Mouse (Mus musculus) erythroblast, embryonic 14.5 days (primary cell): Measurements from ENCODE around the gene Pusl1. TPM values are rescaled to one million over a fixed set of nuclear protein-coding genes. Genes with fewer than 3 reads are reported as not detected.

Experiments used
- H3K27me3 ChIP-seq: 2 replicates; pipeline ENCODE4 v1.6.1; 2012; ENCODE audit warnings: inconsistent platforms; ENCODE audit not compliant: control insufficient read depth
- H3K36me3 ChIP-seq: 2 replicates; pipeline ENCODE4 v1.6.1; 2012; ENCODE audit warnings: mild to moderate bottlenecking, inconsistent platforms; ENCODE audit not compliant: control insufficient read depth
- H3K4me1 ChIP-seq: 2 replicates; pipeline ENCODE4 v1.6.1; 2012; ENCODE audit warnings: inconsistent platforms; ENCODE audit not compliant: control insufficient read depth
- H3K4me3 ChIP-seq: replicated peaks from 2 replicates; pipeline ENCODE3; 2012; ENCODE audit warnings: moderate library complexity, mild to moderate bottlenecking, inconsistent platforms
- H3K9me3 ChIP-seq: 2 replicates; pipeline ENCODE4 v1.6.1; 2012; ENCODE audit warnings: low read length, inconsistent platforms, mixed read lengths; ENCODE audit not compliant: control insufficient read depth
- GATA1 ChIP-seq: IDR thresholded peaks from 2 replicates; pipeline ENCODE4 v1.6.1; 2012; ENCODE audit warnings: low read length, inconsistent platforms, mixed read lengths
- TAL1 ChIP-seq: IDR thresholded peaks from 3 replicates; pipeline ENCODE4 v1.6.1; 2012; ENCODE audit warnings: low read length, inconsistent platforms, mixed read lengths
- polyA plus RNA-seq: library from polyadenylated mRNA; stranded (reverse); fragments of >175 nt; gene quantifications from 2 replicates; pipeline ENCODE4 v1.2.3, GENCODE M21; 2012

Gene Pusl1
- polyA plus RNA-seq, 1 experiment: 2.1 TPM

GRCm38 (mm10) chr4:155851368-155851767 is 40.2 kb downstream of the Pusl1 start:
- peaks cover 77% of the 10 kb centered on the region for H3K4me1 ChIP-seq
- no peak overlapping the region for H3K4me3 ChIP-seq
- H3K27me3 ChIP-seq: no peaks in the 10 kb centered on the region
- H3K9me3 ChIP-seq: no peaks in the 10 kb centered on the region
- TF ChIP-seq GATA1: no peak
- no peak for TF ChIP-seq TAL1
- H3K36me3 ChIP-seq: peaks cover 64% of the 10 kb centered on the region

GRCm38 (mm10) chr4:155849792-155850451 is 41.7 kb downstream of the Pusl1 start:
- peaks cover 64% of the 10 kb centered on the region for H3K4me1 ChIP-seq
- H3K27me3 ChIP-seq: peaks cover 4% of the 10 kb centered on the region
- peaks cover 50% of the 10 kb centered on the region for H3K36me3 ChIP-seq
- TF ChIP-seq TAL1 (no peak), GATA1 (no peak)
- peak overlapping the region; percentile 97 for H3K4me3 ChIP-seq
- no peaks in the 10 kb centered on the region for H3K9me3 ChIP-seq

- peaks cover 59% of the 10 kb centered on the region for H3K4me1 ChIP-seq
- peak overlapping the region; percentile 97 for H3K4me3 ChIP-seq
- TF ChIP-seq GATA1: no peak
These were observed 42.2 kb downstream of the Pusl1 start for GRCm38 (mm10) chr4:155849391-155849790.

GRCm38 (mm10) chr4:155848434-155849095 is 43.0 kb downstream of the Pusl1 start:
- Histone ChIP-seq H3K36me3 (peaks cover 36% of the 10 kb centered on the region), H3K9me3 (no peaks in the 10 kb centered on the region), H3K4me3 (peak overlapping the region; percentile 97), H3K4me1 (peaks cover 58% of the 10 kb centered on the region), H3K27me3 (peaks cover 7% of the 10 kb centered on the region)
- TF ChIP-seq GATA1 (no peak), TAL1 (no peak)

More at GRCm38 (mm10) chr4:155849391-155849790, 42.2 kb downstream of the Pusl1 start:
- Histone ChIP-seq H3K9me3 (no peaks in the 10 kb centered on the region), H3K36me3 (peaks cover 44% of the 10 kb centered on the region), H3K27me3 (peaks cover 4% of the 10 kb centered on the region)

GRCm38 (mm10) chr4:155847591-155848352 is 43.8 kb downstream of the Pusl1 start:
- Histone ChIP-seq H3K9me3 (no peaks in the 10 kb centered on the region), H3K4me1 (peaks cover 57% of the 10 kb centered on the region), H3K27me3 (peaks cover 15% of the 10 kb centered on the region), H3K36me3 (peaks cover 30% of the 10 kb centered on the region), H3K4me3 (peak overlapping the region; percentile 97)
- TF ChIP-seq GATA1 (no peak), TAL1 (no peak)

GRCm38 (mm10) chr4:155846871-155847578 is 44.6 kb downstream of the Pusl1 start, which contains the start of gene Dvl1:
TSS of gene Dvl1 (plus strand) at chr4:155847402.
- Histone ChIP-seq H3K9me3 (no peaks in the 10 kb centered on the region), H3K4me3 (peak within 1 kb of the TSS; percentile 97), H3K27me3 (peaks cover 23% of the 10 kb centered on the region), H3K36me3 (peaks cover 24% of the 10 kb centered on the region), H3K4me1 (peaks cover 53% of the 10 kb centered on the region)
- TF ChIP-seq TAL1 (no peak), GATA1 (no peak)

GRCm38 (mm10) chr4:155843231-155843630 is 48.4 kb downstream of the Pusl1 start:
- Histone ChIP-seq H3K4me1 (peaks cover 43% of the 10 kb centered on the region), H3K36me3 (no peaks in the 10 kb centered on the region), H3K9me3 (no peaks in the 10 kb centered on the region; the same call in 1 of the 2 replicates), H3K27me3 (peaks cover 55% of the 10 kb centered on the region), H3K4me3 (no peak overlapping the region)
- TF ChIP-seq TAL1 (no peak), GATA1 (no peak)

- Histone ChIP-seq H3K4me3 (peak overlapping the region; percentile 65), H3K4me1 (peaks cover 32% of the 10 kb centered on the region), H3K27me3 (peaks cover 61% of the 10 kb centered on the region), H3K36me3 (no peaks in the 10 kb centered on the region), H3K9me3 (no peaks in the 10 kb centered on the region; the same call in 1 of the 2 replicates)
- TF ChIP-seq TAL1 (no peak), GATA1 (no peak)
These were observed 49.8 kb downstream of the Pusl1 start for GRCm38 (mm10) chr4:155841651-155842270.
